Mouse (Mus musculus) lung, postnatal 0 days (tissue): ENCODE results near the gene Dock8. TPM values are rescaled to one million over a fixed set of nuclear protein-coding genes. Genes with fewer than 3 reads are reported as not detected.
A peak's percentile ranks its signal among the peaks of the same experiment; 100 is the strongest.

Source experiments
- ATAC-seq: fragments of 200-750 bp; cut with Nextera tagmentation; 2 replicates; pipeline ENCODE4 v1.8.0; 2017; ENCODE audit warnings: moderate library complexity
- DNase-seq: peaks from one replicate; pipeline ENCODE4 v3.0.0-alpha.2; 2016; ENCODE audit warnings: low spot score
- H3K27ac ChIP-seq: fragments of 300-500 bp; sonication (generic); 2 replicates; pipeline ENCODE4 v1.5.1; 2014; ENCODE audit warnings: antibody characterized with exemption, mild to moderate bottlenecking, low read length, mixed read lengths
- H3K27me3 ChIP-seq: fragments of 300-500 bp; sonication (generic); replicated peaks from 2 replicates; pipeline ENCODE4 v1.6.1; 2014; ENCODE audit warnings: low read length, mixed read lengths; ENCODE audit not compliant: insufficient read depth
- H3K36me3 ChIP-seq: fragments of 300-500 bp; sonication (generic); 2 replicates; pipeline ENCODE4 v1.6.1; 2014; ENCODE audit warnings: low read length, mixed read lengths; ENCODE audit not compliant: insufficient read depth
- H3K4me1 ChIP-seq: fragments of 300-500 bp; sonication (generic); 2 replicates; pipeline ENCODE4 v1.6.1; 2014; ENCODE audit warnings: antibody characterized with exemption, low read depth, low read length, mixed read lengths; ENCODE audit not compliant: insufficient read depth
- H3K4me2 ChIP-seq: fragments of 300-500 bp; sonication (generic); replicated peaks from 2 replicates; pipeline ENCODE4 v1.6.1; 2014; ENCODE audit warnings: low read depth, mild to moderate bottlenecking, low read length, moderate library complexity, mixed read lengths
- H3K4me3 ChIP-seq: fragments of 300-500 bp; sonication (generic); 2 replicates; pipeline ENCODE4 v1.5.1; 2014; ENCODE audit warnings: low read depth, low read length
- H3K9ac ChIP-seq: fragments of 300-500 bp; sonication (generic); replicated peaks from 2 replicates; pipeline ENCODE4 v1.6.1; 2014; ENCODE audit warnings: low read depth, mild to moderate bottlenecking
- H3K9me3 ChIP-seq: fragments of 300-500 bp; sonication (generic); 2 replicates; pipeline ENCODE4 v1.6.1; 2016; ENCODE audit warnings: low read length, mixed read lengths
- CTCF ChIP-seq: IDR thresholded peaks from 2 replicates; pipeline ENCODE4 v1.5.1; 2016; ENCODE audit warnings: antibody characterized with exemption, mild to moderate bottlenecking
- EP300 ChIP-seq: IDR thresholded peaks from 2 replicates; pipeline ENCODE4 v1.6.1; 2016; ENCODE audit warnings: antibody characterized with exemption, mild to moderate bottlenecking, control low read depth
- WGBS: fragments of 180-500 bp; shearing (Covaris S2); extraction: QIAGEN DNeasy Blood & Tissue Kit; methylation state at CpG from one replicate; pipeline ENCODE4 v1.1.7; 2014; 5-methylcytosine and 5-hydroxymethylcytosine counted together
- polyA plus RNA-seq: library from polyadenylated mRNA; unstranded; fragments of >200 nt; fragmentation: Nextera tagmentation; extraction: Ambion mirVana; gene quantifications from 2 replicates; pipeline ENCODE4 v1.2.1, GENCODE M21; 2015

Dock8 gene
- polyA plus RNA-seq, 1 experiment from 2014 or later = 8.1 TPM

GRCm38 (mm10) chr19:25220611-25221010 is 221.3 kb downstream of the Dock8 start:
- ATAC-seq (no peak), DNase-seq (no peak)
- H3K27ac ChIP-seq = no peak overlapping the region
- 54% methylated on average over 2 of the region's 2 CpGs for WGBS
- no peaks in the 10 kb centered on the region for H3K27me3 ChIP-seq
- no peaks in the 10 kb centered on the region for H3K4me1 ChIP-seq
- H3K4me3 ChIP-seq = no peak overlapping the region
- H3K4me2 ChIP-seq = no peak overlapping the region
- no peaks in the 10 kb centered on the region for H3K36me3 ChIP-seq
- TF ChIP-seq EP300 = no peak
- TF ChIP-seq CTCF = no peak
- H3K9me3 ChIP-seq = no peaks in the 10 kb centered on the region
- H3K9ac ChIP-seq = no peak overlapping the region

GRCm38 (mm10) chr19:25221964-25222640 is 222.8 kb downstream of the Dock8 start:
- ATAC-seq (peak; percentile 55), DNase-seq (peak; percentile 24)
- Histone ChIP-seq H3K4me1 (no peaks in the 10 kb centered on the region), H3K4me3 (no peak overlapping the region), H3K27ac (no peak overlapping the region), H3K27me3 (no peaks in the 10 kb centered on the region), H3K9me3 (no peaks in the 10 kb centered on the region), H3K9ac (no peak overlapping the region), H3K4me2 (no peak overlapping the region), H3K36me3 (no peaks in the 10 kb centered on the region)
- TF ChIP-seq CTCF (no peak), EP300 (no peak)
- 47% methylated on average over 9 of the region's 9 CpGs for WGBS

- no peaks in the 10 kb centered on the region for H3K27me3 ChIP-seq
- H3K4me3 ChIP-seq = no peak overlapping the region
- H3K4me2 ChIP-seq = no peak overlapping the region
- no peaks in the 10 kb centered on the region for H3K36me3 ChIP-seq
- H3K27ac ChIP-seq = no peak overlapping the region
- no peak overlapping the region for H3K9ac ChIP-seq
- DNase-seq = peak; percentile 21
- H3K9me3 ChIP-seq = no peaks in the 10 kb centered on the region
- no peak for TF ChIP-seq CTCF
- TF ChIP-seq EP300 = no peak
- WGBS = 75% methylated on average over 4 of the region's 4 CpGs
- ATAC-seq = peak; percentile 43
- no peaks in the 10 kb centered on the region for H3K4me1 ChIP-seq
Observed at GRCm38 (mm10) chr19:25230058-25230974, 231.0 kb downstream of the Dock8 start.

GRCm38 (mm10) chr19:25230975-25231334 is 231.6 kb downstream of the Dock8 start:
- TF ChIP-seq EP300 (no peak), CTCF (no peak)
- Histone ChIP-seq H3K27ac (no peak overlapping the region), H3K9me3 (no peaks in the 10 kb centered on the region), H3K4me1 (no peaks in the 10 kb centered on the region), H3K36me3 (no peaks in the 10 kb centered on the region), H3K4me2 (no peak overlapping the region), H3K4me3 (no peak overlapping the region), H3K27me3 (no peaks in the 10 kb centered on the region), H3K9ac (no peak overlapping the region)
- ATAC-seq = no peak
- DNase-seq = no peak
- 64% methylated on average over 4 of the region's 4 CpGs for WGBS

GRCm38 (mm10) chr19:25232032-25232431 is 232.7 kb downstream of the Dock8 start:
- WGBS = 54% methylated on average over 10 of the region's 10 CpGs
- H3K4me1 ChIP-seq = 0 out of 2 replicates have a peak, but pooled peaks cover 1% of the 10 kb centered on the region
- no peak overlapping the region for H3K27ac ChIP-seq
- no peak overlapping the region for H3K9ac ChIP-seq
- TF ChIP-seq CTCF (no peak), EP300 (no peak)
- no peak for ATAC-seq
- DNase-seq = no peak
- H3K4me2 ChIP-seq = no peak overlapping the region
- H3K36me3 ChIP-seq = no peaks in the 10 kb centered on the region
- H3K4me3 ChIP-seq = no peak overlapping the region
- H3K27me3 ChIP-seq = 0 out of 2 replicates have a peak, but pooled peaks cover 6% of the 10 kb centered on the region
- no peaks in the 10 kb centered on the region for H3K9me3 ChIP-seq

- Histone ChIP-seq H3K27ac (no peak within 1 kb of the TSS), H3K27me3 (peaks cover 12% of the 10 kb centered on the region; the same call in 1 of the 2 replicates), H3K9me3 (no peaks in the 10 kb centered on the region), H3K4me2 (peak within 1 kb of the TSS; percentile 93), H3K36me3 (no peaks in the 10 kb centered on the region), H3K4me3 (peak within 1 kb of the TSS; percentile 57), H3K9ac (no peak within 1 kb of the TSS), H3K4me1 (0 out of 2 replicates have a peak, but pooled peaks cover 5% of the 10 kb centered on the region)
- peak; percentile 86 for ATAC-seq
- TF ChIP-seq EP300 = no peak
- TF ChIP-seq CTCF = peak; percentile 7; the same call in 1 of the 2 replicates
- WGBS = 2% methylated on average over 74 of the region's 76 CpGs
- peak; percentile 64 for DNase-seq
Observed at GRCm38 (mm10) chr19:25236596-25237491, 237.5 kb downstream of the Dock8 start, which contains the start of gene Kank1. Gene Kank1 (plus strand): TSS chr19:25236975.
